Mouse (Mus musculus): ENCODE data around the gene Pde4c. TPM values are rescaled to one million over a fixed set of nuclear protein-coding genes. Genes with fewer than 3 reads are reported as not detected.

Gene Pde4c
- polyA plus RNA-seq, 1 experiment from 2014 or later = not detected

GRCm38 (mm10) chr8:70796403-70797080, 73.0 kb downstream of the Pde4c start:
- Histone ChIP-seq H3K9me3 (no peaks in the 10 kb centered on the region), H3K27me3 (replicated peaks) (peaks cover 79% of the 10 kb centered on the region), H3K9ac (peak overlapping the region; percentile 81), H3K4me1 (peaks cover 30% of the 10 kb centered on the region), H3K27ac (replicated peaks) (no peak overlapping the region), H3K36me3 (no peaks in the 10 kb centered on the region), H3K4me2 (peak overlapping the region; percentile 83), H3K4me3 (peak overlapping the region; percentile 65)
- WGBS = 2% methylated on average over 54 of the region's 54 CpGs
- no peak for ATAC-seq (ENCODE audit: extremely low read depth, insufficient number of reproducible peaks, low FRiP score, low TSS enrichment)

- peak; percentile 79 for ATAC-seq (ENCODE audit: extremely low read depth, insufficient number of reproducible peaks, low FRiP score, low TSS enrichment)
- Histone ChIP-seq H3K27ac (replicated peaks) (no peak overlapping the region), H3K4me3 (peak overlapping the region; percentile 65), H3K4me1 (peaks cover 24% of the 10 kb centered on the region), H3K4me2 (peak overlapping the region; percentile 83), H3K27me3 (replicated peaks) (peaks cover 87% of the 10 kb centered on the region), H3K9me3 (no peaks in the 10 kb centered on the region), H3K9ac (peak overlapping the region; percentile 81), H3K36me3 (no peaks in the 10 kb centered on the region)
- WGBS = under 1% methylated on average over 52 of the region's 57 CpGs
Measured at GRCm38 (mm10) chr8:70797081-70798070, 73.9 kb downstream of the Pde4c start.

- Histone ChIP-seq H3K27me3 (replicated peaks) (peaks cover 91% of the 10 kb centered on the region), H3K4me3 (peak overlapping the region; percentile 65), H3K9ac (peak overlapping the region; percentile 81; the same call in 1 of the 2 replicates), H3K9me3 (no peaks in the 10 kb centered on the region), H3K27ac (replicated peaks) (no peak overlapping the region), H3K36me3 (no peaks in the 10 kb centered on the region), H3K4me1 (peaks cover 16% of the 10 kb centered on the region), H3K4me2 (peak overlapping the region; percentile 83)
- WGBS = 14% methylated on average over 15 of the region's 15 CpGs
- ATAC-seq (ENCODE audit: extremely low read depth, insufficient number of reproducible peaks, low FRiP score, low TSS enrichment) = no peak
Measured at GRCm38 (mm10) chr8:70798281-70798680, 74.8 kb downstream of the Pde4c start.

- ATAC-seq (ENCODE audit: extremely low read depth, insufficient number of reproducible peaks, low FRiP score, low TSS enrichment) = no peak
- no peak overlapping the region for H3K27ac ChIP-seq (replicated peaks)
- no peak overlapping the region for H3K4me2 ChIP-seq
- H3K9ac ChIP-seq = no peak overlapping the region
- H3K4me3 ChIP-seq = no peak overlapping the region
- peaks cover 86% of the 10 kb centered on the region for H3K27me3 ChIP-seq (replicated peaks)
- peaks cover 26% of the 10 kb centered on the region for H3K4me1 ChIP-seq
- WGBS = 44% methylated on average over 10 of the region's 10 CpGs
- no peaks in the 10 kb centered on the region for H3K36me3 ChIP-seq
- no peaks in the 10 kb centered on the region for H3K9me3 ChIP-seq
Measured at GRCm38 (mm10) chr8:70800648-70801047, 77.1 kb downstream of the Pde4c start.

Small RNA genes lying within 50 kb of the gene (microRNA-seq; reads per million reads assigned to microRNA genes)
- not detected for gene Mir7240

Other genes with a start within 250 kb of the Pde4c start
- 11.2 and 12.4 TPM in 2 replicates for gene Klhl26, start 246.8 kb upstream of the Pde4c start, polyA plus RNA-seq (2015; fragmentation: Nextera tagmentation; extraction: Ambion mirVana)
- 0.45 and 0.76 TPM in 2 replicates for gene Tmem59l, start 236.4 kb upstream of the Pde4c start, polyA plus RNA-seq (2015; fragmentation: Nextera tagmentation; extraction: Ambion mirVana)
- gene Crlf1, start 230.6 kb upstream of the Pde4c start, polyA plus RNA-seq (2015; fragmentation: Nextera tagmentation; extraction: Ambion mirVana) = 3.7 and 5.5 TPM in 2 replicates
- gene Rex1bd, start 217.0 kb upstream of the Pde4c start, polyA plus RNA-seq (2015; fragmentation: Nextera tagmentation; extraction: Ambion mirVana) = 116 and 125 TPM in 2 replicates
- 842 and 891 TPM in 2 replicates for gene Uba52, start 212.9 kb upstream of the Pde4c start, polyA plus RNA-seq (2015; fragmentation: Nextera tagmentation; extraction: Ambion mirVana)
- gene Fkbp8, start 196.0 kb upstream of the Pde4c start, polyA plus RNA-seq (2015; fragmentation: Nextera tagmentation; extraction: Ambion mirVana) = 240 and 251 TPM in 2 replicates
- gene Kxd1, start 195.8 kb upstream of the Pde4c start, polyA plus RNA-seq (2015; fragmentation: Nextera tagmentation; extraction: Ambion mirVana) = 65.8 and 71.2 TPM in 2 replicates
- 11.6 and 12.5 TPM in 2 replicates for gene Ell, start 184.3 kb upstream of the Pde4c start, polyA plus RNA-seq (2015; fragmentation: Nextera tagmentation; extraction: Ambion mirVana)
- 135 and 145 TPM in 2 replicates for gene Isyna1, start 129.3 kb upstream of the Pde4c start, polyA plus RNA-seq (2015; fragmentation: Nextera tagmentation; extraction: Ambion mirVana)
- 63.3 and 70.9 TPM in 2 replicates for gene Ssbp4, start 114.8 kb upstream of the Pde4c start, polyA plus RNA-seq (2015; fragmentation: Nextera tagmentation; extraction: Ambion mirVana)
- gene Lrrc25, start 107.6 kb upstream of the Pde4c start, polyA plus RNA-seq (2015; fragmentation: Nextera tagmentation; extraction: Ambion mirVana) = 1.5 and 2.7 TPM in 2 replicates
- gene Gdf15, start 91.3 kb upstream of the Pde4c start, polyA plus RNA-seq (2015; fragmentation: Nextera tagmentation; extraction: Ambion mirVana) = 0.86 and 1.2 TPM in 2 replicates
- gene Pgpep1, start 63.3 kb upstream of the Pde4c start, polyA plus RNA-seq (2015; fragmentation: Nextera tagmentation; extraction: Ambion mirVana) = 33.7 and 37.3 TPM in 2 replicates
- 269 and 297 TPM in 2 replicates for gene Lsm4, start 50.5 kb upstream of the Pde4c start, polyA plus RNA-seq (2015; fragmentation: Nextera tagmentation; extraction: Ambion mirVana)
- 68.6 and 76.9 TPM in 2 replicates for gene Jund, start 24.8 kb upstream of the Pde4c start, polyA plus RNA-seq (2015; fragmentation: Nextera tagmentation; extraction: Ambion mirVana)
- not detected in 2 replicates for gene Iqcn, start 20.3 kb upstream of the Pde4c start, polyA plus RNA-seq (2015; fragmentation: Nextera tagmentation; extraction: Ambion mirVana)
- not detected in 2 replicates for gene Gm3336, start 5.2 kb upstream of the Pde4c start, polyA plus RNA-seq (2015; fragmentation: Nextera tagmentation; extraction: Ambion mirVana)
- 17.4 and 23.2 TPM in 2 replicates for gene Rab3a, start 31.0 kb downstream of the Pde4c start, polyA plus RNA-seq (2015; fragmentation: Nextera tagmentation; extraction: Ambion mirVana)
- gene Mpv17l2, start 37.2 kb downstream of the Pde4c start, polyA plus RNA-seq (2015; fragmentation: Nextera tagmentation; extraction: Ambion mirVana) = 41.6 and 48.4 TPM in 2 replicates
- 34.9 and 36.5 TPM in 2 replicates for gene Pik3r2, start 53.0 kb downstream of the Pde4c start, polyA plus RNA-seq (2015; fragmentation: Nextera tagmentation; extraction: Ambion mirVana)
- 5.6 and 6.7 TPM in 2 replicates for gene Mast3, start 81.3 kb downstream of the Pde4c start, polyA plus RNA-seq (2015; fragmentation: Nextera tagmentation; extraction: Ambion mirVana)
- gene Il12rb1, start 84.7 kb downstream of the Pde4c start, polyA plus RNA-seq (2015; fragmentation: Nextera tagmentation; extraction: Ambion mirVana) = not detected in 2 replicates
- 1.9 and 2.4 TPM in 2 replicates for gene Arrdc2, start 116.0 kb downstream of the Pde4c start, polyA plus RNA-seq (2015; fragmentation: Nextera tagmentation; extraction: Ambion mirVana)
- gene Kcnn1, start 139.5 kb downstream of the Pde4c start, polyA plus RNA-seq (2015; fragmentation: Nextera tagmentation; extraction: Ambion mirVana) = 1.5 TPM in 2 replicates
- gene Ccdc124, start 150.2 kb downstream of the Pde4c start, polyA plus RNA-seq (2015; fragmentation: Nextera tagmentation; extraction: Ambion mirVana) = 88.5 and 89.0 TPM in 2 replicates
- 0.06 and 0.09 TPM in 2 replicates for gene Slc5a5, start 169.0 kb downstream of the Pde4c start, polyA plus RNA-seq (2015; fragmentation: Nextera tagmentation; extraction: Ambion mirVana)
- 3,040 and 3,097 TPM in 2 replicates for gene Rpl18a, start 173.7 kb downstream of the Pde4c start, polyA plus RNA-seq (2015; fragmentation: Nextera tagmentation; extraction: Ambion mirVana)
- gene Map1s, start 182.2 kb downstream of the Pde4c start, polyA plus RNA-seq (2015; fragmentation: Nextera tagmentation; extraction: Ambion mirVana) = 32.5 and 35.0 TPM in 2 replicates